Mouse (Mus musculus) forebrain, embryonic 11.5 days (tissue): ENCODE data around the gene Tardbp. TPM values are rescaled to one million over a fixed set of nuclear protein-coding genes. Genes with fewer than 3 reads are reported as not detected.

Source experiments
- ATAC-seq: fragments of 200-750 bp; cut with Nextera tagmentation; replicated peaks from 2 replicates; pipeline ENCODE4 v1.8.0; 2017; ENCODE audit warnings: moderate TSS enrichment; ENCODE audit not compliant: low FRiP score
- DNase-seq: peaks from one replicate; pipeline ENCODE4 v3.0.0-alpha.2; 2017; ENCODE audit warnings: low spot score
- H3K27ac ChIP-seq: fragments of 300-500 bp; sonication (generic); 2 replicates; pipeline ENCODE4 v1.5.1; 2014; ENCODE audit warnings: low read depth, low read length
- H3K27me3 ChIP-seq: fragments of 300-500 bp; sonication (generic); 2 replicates; pipeline ENCODE4 v1.6.1; 2014; ENCODE audit warnings: mild to moderate bottlenecking, low read length, mixed read lengths; ENCODE audit not compliant: control insufficient read depth, insufficient read depth
- H3K36me3 ChIP-seq: fragments of 300-500 bp; sonication (generic); 2 replicates; pipeline ENCODE4 v1.6.1; 2014; ENCODE audit warnings: mild to moderate bottlenecking, low read length, moderate library complexity, mixed read lengths; ENCODE audit not compliant: control insufficient read depth, insufficient read depth
- H3K4me1 ChIP-seq: fragments of 300-500 bp; sonication (generic); replicated peaks from 2 replicates; pipeline ENCODE4 v1.6.1; 2014; ENCODE audit warnings: low read length, mixed read lengths; ENCODE audit not compliant: control insufficient read depth, insufficient read depth
- H3K4me2 ChIP-seq: fragments of 300-500 bp; sonication (generic); 2 replicates; pipeline ENCODE4 v1.6.1; 2014; ENCODE audit warnings: low read depth, mild to moderate bottlenecking, low read length, moderate library complexity, mixed read lengths; ENCODE audit not compliant: severe bottlenecking
- H3K4me3 ChIP-seq: fragments of 300-500 bp; sonication (generic); 2 replicates; pipeline ENCODE4 v1.5.1; 2014; ENCODE audit warnings: low read depth, low read length
- H3K9ac ChIP-seq: fragments of 300-500 bp; sonication (generic); 2 replicates; pipeline ENCODE4 v1.6.1; 2014; ENCODE audit warnings: low read length
- H3K9me3 ChIP-seq: fragments of 300-500 bp; sonication (generic); 2 replicates; pipeline ENCODE4 v1.6.1; 2016; ENCODE audit warnings: low read length, mixed read lengths; ENCODE audit not compliant: control insufficient read depth
- WGBS: fragments of 180-500 bp; shearing (Covaris S2); extraction: QIAGEN DNeasy Blood & Tissue Kit; methylation state at CpG from one replicate; pipeline ENCODE4 v1.1.7; 2014; 5-methylcytosine and 5-hydroxymethylcytosine counted together
- polyA plus RNA-seq: library from polyadenylated mRNA; unstranded; fragments of >200 nt; fragmentation: Nextera tagmentation; extraction: Ambion mirVana; gene quantifications from 2 replicates; pipeline ENCODE4 v1.2.1, GENCODE M21; 2014

Tardbp gene
- polyA plus RNA-seq, 1 experiment from 2014 or later = 238 TPM

GRCm38 (mm10) chr4:148602357-148603120 lies 24.3 kb downstream of the Tardbp start, which contains the start of gene Masp2:
Masp2 (plus strand) TSS chr4:148602554.
- Histone ChIP-seq H3K9me3 (peaks cover 3% of the 10 kb centered on the region; the same call in 1 of the 2 replicates), H3K4me2 (no peak within 1 kb of the TSS), H3K4me3 (no peak within 1 kb of the TSS), H3K4me1 (no peaks in the 10 kb centered on the region), H3K9ac (no peak within 1 kb of the TSS), H3K27me3 (no peaks in the 10 kb centered on the region), H3K36me3 (peaks cover 4% of the 10 kb centered on the region; the same call in 1 of the 2 replicates), H3K27ac (no peak within 1 kb of the TSS)
- DNase-seq = peak; percentile 39
- no peak for ATAC-seq
- WGBS = 90% methylated on average over 14 of the region's 14 CpGs

- Histone ChIP-seq H3K4me2 (no peak overlapping the region), H3K4me1 (no peaks in the 10 kb centered on the region), H3K27me3 (no peaks in the 10 kb centered on the region), H3K4me3 (no peak overlapping the region), H3K36me3 (peaks cover 4% of the 10 kb centered on the region; the same call in 1 of the 2 replicates), H3K9ac (no peak overlapping the region), H3K27ac (no peak overlapping the region), H3K9me3 (peaks cover 3% of the 10 kb centered on the region; the same call in 1 of the 2 replicates)
- DNase-seq (no peak), ATAC-seq (no peak)
- WGBS = 89% methylated on average over 4 of the region's 4 CpGs
Measured at GRCm38 (mm10) chr4:148601871-148602270, 24.9 kb downstream of the Tardbp start.

GRCm38 (mm10) chr4:148600316-148600715 lies 26.5 kb downstream of the Tardbp start:
- WGBS = 89% methylated on average over 4 of the region's 4 CpGs
- Histone ChIP-seq H3K36me3 (peaks cover 4% of the 10 kb centered on the region; the same call in 1 of the 2 replicates), H3K27me3 (no peaks in the 10 kb centered on the region), H3K9me3 (peaks cover 3% of the 10 kb centered on the region; the same call in 1 of the 2 replicates), H3K4me1 (no peaks in the 10 kb centered on the region; the same call in 1 of the 2 replicates), H3K9ac (no peak overlapping the region), H3K4me2 (no peak overlapping the region), H3K27ac (no peak overlapping the region), H3K4me3 (no peak overlapping the region)
- DNase-seq (no peak), ATAC-seq (no peak)

GRCm38 (mm10) chr4:148598826-148599225 lies 28.0 kb downstream of the Tardbp start:
- H3K4me1 ChIP-seq = peaks cover 3% of the 10 kb centered on the region; the same call in 1 of the 2 replicates
- no peak overlapping the region for H3K9ac ChIP-seq
- no peak overlapping the region for H3K4me2 ChIP-seq
- peaks cover 11% of the 10 kb centered on the region for H3K36me3 ChIP-seq
- peaks cover 3% of the 10 kb centered on the region; the same call in 1 of the 2 replicates for H3K9me3 ChIP-seq
- no peak overlapping the region for H3K4me3 ChIP-seq
- ATAC-seq = no peak
- H3K27me3 ChIP-seq = no peaks in the 10 kb centered on the region
- WGBS = 96% methylated on average over 12 of the region's 12 CpGs
- no peak for DNase-seq
- no peak overlapping the region for H3K27ac ChIP-seq

GRCm38 (mm10) chr4:148596731-148597130 lies 30.1 kb downstream of the Tardbp start:
- H3K4me2 ChIP-seq = no peak overlapping the region
- no peaks in the 10 kb centered on the region for H3K27me3 ChIP-seq
- WGBS = 95% methylated on average over 3 of the region's 3 CpGs
- H3K4me3 ChIP-seq = no peak overlapping the region
- no peak overlapping the region for H3K27ac ChIP-seq
- peaks cover 7% of the 10 kb centered on the region; the same call in 1 of the 2 replicates for H3K4me1 ChIP-seq
- no peak overlapping the region for H3K9ac ChIP-seq
- H3K9me3 ChIP-seq = peaks cover 3% of the 10 kb centered on the region; the same call in 1 of the 2 replicates
- DNase-seq = no peak
- ATAC-seq = no peak
- peaks cover 11% of the 10 kb centered on the region for H3K36me3 ChIP-seq

GRCm38 (mm10) chr4:148595916-148596315 lies 30.9 kb downstream of the Tardbp start:
- no peak overlapping the region for H3K4me2 ChIP-seq
- 55% methylated on average over 6 of the region's 6 CpGs for WGBS
- peaks cover 11% of the 10 kb centered on the region for H3K36me3 ChIP-seq
- no peak overlapping the region for H3K4me3 ChIP-seq
- H3K27ac ChIP-seq = no peak overlapping the region
- DNase-seq = no peak
- no peaks in the 10 kb centered on the region for H3K27me3 ChIP-seq
- ATAC-seq = no peak
- H3K4me1 ChIP-seq = peaks cover 7% of the 10 kb centered on the region; the same call in 1 of the 2 replicates
- no peak overlapping the region for H3K9ac ChIP-seq
- peaks cover 3% of the 10 kb centered on the region; the same call in 1 of the 2 replicates for H3K9me3 ChIP-seq

- ATAC-seq (no peak), DNase-seq (no peak)
- H3K9ac ChIP-seq = no peak overlapping the region
- H3K4me3 ChIP-seq = no peak overlapping the region
- peaks cover 3% of the 10 kb centered on the region; the same call in 1 of the 2 replicates for H3K9me3 ChIP-seq
- peaks cover 9% of the 10 kb centered on the region for H3K36me3 ChIP-seq
- no peak overlapping the region for H3K4me2 ChIP-seq
- H3K27me3 ChIP-seq = no peaks in the 10 kb centered on the region
- peaks cover 9% of the 10 kb centered on the region for H3K4me1 ChIP-seq
- no peak overlapping the region for H3K27ac ChIP-seq
- WGBS = 96% methylated on average over 11 of the region's 11 CpGs
Measured at GRCm38 (mm10) chr4:148593996-148594395, 32.8 kb downstream of the Tardbp start.

GRCm38 (mm10) chr4:148591637-148592380 lies 35.0 kb downstream of the Tardbp start:
- H3K27ac ChIP-seq = no peak overlapping the region
- no peak for DNase-seq
- peaks cover 8% of the 10 kb centered on the region for H3K36me3 ChIP-seq
- peak; percentile 54 for ATAC-seq
- no peaks in the 10 kb centered on the region for H3K9me3 ChIP-seq
- H3K9ac ChIP-seq = peak overlapping the region; percentile 79
- H3K4me1 ChIP-seq = peaks cover 9% of the 10 kb centered on the region
- H3K4me2 ChIP-seq = peak overlapping the region; percentile 62
- no peaks in the 10 kb centered on the region for H3K27me3 ChIP-seq
- peak overlapping the region; percentile 71 for H3K4me3 ChIP-seq
- under 1% methylated on average over 53 of the region's 53 CpGs for WGBS
